Mouse (Mus musculus) splenic B cell, adult 2 months (primary cell): Measurements from ENCODE around the gene Fam50b.
A peak's percentile ranks its signal among the peaks of the same experiment; 100 is the strongest.

Experiments
- DNase-seq: peaks from one replicate; pipeline ENCODE4 v3.0.0-alpha.2; 2011; ENCODE audit warnings: low read depth, low spot score
- H3K27me3 ChIP-seq: 2 replicates; pipeline ENCODE4 v1.6.1; 2012; ENCODE audit warnings: mild to moderate bottlenecking, low read length, moderate library complexity, mixed read lengths; ENCODE audit not compliant: control insufficient read depth, poor library complexity, insufficient read depth, severe bottlenecking
- H3K36me3 ChIP-seq: 2 replicates; pipeline ENCODE4 v1.6.1; 2012; ENCODE audit warnings: mild to moderate bottlenecking, low read length, moderate library complexity, mixed read lengths; ENCODE audit not compliant: control insufficient read depth, poor library complexity, insufficient read depth, severe bottlenecking

The Fam50b gene

GRCm38 (mm10) chr13:34734686-34735085 lies at the start of gene Fam50b:
TSS of gene Fam50b (plus strand) at chr13:34734850.
- Histone ChIP-seq H3K36me3 (no peaks in the 10 kb centered on the region), H3K27me3 (no peaks in the 10 kb centered on the region)
- no peak for DNase-seq

GRCm38 (mm10) chr13:34685008-34685765 lies 49.5 kb upstream of the Fam50b start:
- DNase-seq, result no peak
- no peaks in the 10 kb centered on the region for H3K27me3 ChIP-seq
- H3K36me3 ChIP-seq, result no peaks in the 10 kb centered on the region

- no peaks in the 10 kb centered on the region for H3K36me3 ChIP-seq
- peak; percentile 70 for DNase-seq
- H3K27me3 ChIP-seq, result no peaks in the 10 kb centered on the region
Observed at GRCm38 (mm10) chr13:34691049-34691448, 43.6 kb upstream of the Fam50b start.

GRCm38 (mm10) chr13:34693111-34693510 lies 41.5 kb upstream of the Fam50b start:
- no peak for DNase-seq
- Histone ChIP-seq H3K27me3 (no peaks in the 10 kb centered on the region), H3K36me3 (no peaks in the 10 kb centered on the region)

GRCm38 (mm10) chr13:34696734-34697332 lies 37.8 kb upstream of the Fam50b start:
- Histone ChIP-seq H3K36me3 (no peaks in the 10 kb centered on the region), H3K27me3 (no peaks in the 10 kb centered on the region)
- no peak for DNase-seq

GRCm38 (mm10) chr13:34700091-34700490 lies 34.6 kb upstream of the Fam50b start:
- no peaks in the 10 kb centered on the region for H3K36me3 ChIP-seq
- no peaks in the 10 kb centered on the region for H3K27me3 ChIP-seq
- peak; percentile 62 for DNase-seq

GRCm38 (mm10) chr13:34700630-34701029 lies 34.0 kb upstream of the Fam50b start:
- H3K36me3 ChIP-seq, result no peaks in the 10 kb centered on the region
- no peak for DNase-seq
- H3K27me3 ChIP-seq, result no peaks in the 10 kb centered on the region

GRCm38 (mm10) chr13:34703301-34703700 lies 31.3 kb upstream of the Fam50b start:
- no peaks in the 10 kb centered on the region for H3K36me3 ChIP-seq
- no peaks in the 10 kb centered on the region for H3K27me3 ChIP-seq
- DNase-seq, result peak; percentile 58

- Histone ChIP-seq H3K36me3 (no peaks in the 10 kb centered on the region), H3K27me3 (no peaks in the 10 kb centered on the region)
- DNase-seq, result no peak
Observed at GRCm38 (mm10) chr13:34703795-34704194, 30.9 kb upstream of the Fam50b start.

- H3K27me3 ChIP-seq, result no peaks in the 10 kb centered on the region
- DNase-seq, result peak; percentile 72
- no peaks in the 10 kb centered on the region for H3K36me3 ChIP-seq
Observed at GRCm38 (mm10) chr13:34704835-34705234, 29.8 kb upstream of the Fam50b start.

- H3K27me3 ChIP-seq, result no peaks in the 10 kb centered on the region
- H3K36me3 ChIP-seq, result no peaks in the 10 kb centered on the region
- DNase-seq, result no peak
Observed at GRCm38 (mm10) chr13:34708955-34709354, 25.7 kb upstream of the Fam50b start.

GRCm38 (mm10) chr13:34709566-34709965 lies 25.1 kb upstream of the Fam50b start:
- Histone ChIP-seq H3K36me3 (no peaks in the 10 kb centered on the region), H3K27me3 (no peaks in the 10 kb centered on the region)
- DNase-seq, result no peak

GRCm38 (mm10) chr13:34711410-34711809 lies 23.2 kb upstream of the Fam50b start:
- peak; percentile 26 for DNase-seq
- Histone ChIP-seq H3K36me3 (no peaks in the 10 kb centered on the region), H3K27me3 (no peaks in the 10 kb centered on the region)

GRCm38 (mm10) chr13:34712881-34713280 lies 21.8 kb upstream of the Fam50b start:
- DNase-seq, result no peak
- H3K36me3 ChIP-seq, result no peaks in the 10 kb centered on the region
- no peaks in the 10 kb centered on the region for H3K27me3 ChIP-seq

GRCm38 (mm10) chr13:34715437-34715838 lies 19.2 kb upstream of the Fam50b start:
- no peak for DNase-seq
- Histone ChIP-seq H3K27me3 (no peaks in the 10 kb centered on the region), H3K36me3 (no peaks in the 10 kb centered on the region)
